Mouse (Mus musculus): Measurements from ENCODE around the gene Prss28.

Gene Prss28

DNA sequence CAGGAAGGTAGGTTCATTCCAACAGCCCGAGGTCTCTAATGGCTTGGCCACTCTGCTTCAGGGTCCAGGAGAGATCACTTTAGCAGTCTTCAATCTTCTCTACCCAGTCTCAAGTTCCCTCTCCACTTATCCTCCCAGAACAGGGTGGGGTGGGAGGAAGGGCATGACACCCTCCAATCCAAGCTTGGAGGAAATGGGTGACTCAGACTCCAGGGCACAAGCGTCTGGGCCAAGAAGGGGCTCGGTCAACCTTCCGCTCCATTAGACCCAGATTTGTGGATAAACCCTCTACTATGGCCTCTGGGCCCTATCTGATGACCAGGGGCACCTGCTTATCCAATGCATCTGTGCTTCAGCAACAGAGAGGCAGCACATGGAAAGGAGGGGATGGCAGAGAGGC lies 37.0 kb downstream of the Prss28 start, which contains the start of gene Tpsab1:
Tpsab1 (minus strand) TSS at position 101 of the 400 bp plus-strand sequence.
- DNase-seq = no peak

DNA sequence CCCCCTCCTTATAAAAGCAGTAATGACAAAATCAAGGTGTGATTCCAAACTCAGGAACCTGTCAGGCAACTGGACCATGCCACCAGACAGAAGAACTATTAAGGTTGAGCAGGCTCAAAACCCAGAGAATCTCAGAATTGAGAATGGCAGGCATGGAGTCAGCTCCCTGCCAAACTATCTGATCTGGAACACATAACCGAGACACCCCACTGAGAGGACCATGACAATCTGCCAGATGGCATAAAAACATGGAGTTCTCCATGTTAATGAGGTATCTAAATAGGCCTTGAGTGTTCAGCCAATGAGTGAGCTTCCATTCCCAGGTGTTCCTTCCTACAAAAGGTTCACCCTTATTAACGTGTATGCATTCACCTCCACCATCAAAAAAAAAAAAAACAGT lies 52.8 kb downstream of the Prss28 start:
- no peak for DNase-seq

Data from cerebellum, adult 11 months (tissue).